Mouse (Mus musculus): Measurements from ENCODE around the gene Rpl21. TPM values are rescaled to one million over a fixed set of nuclear protein-coding genes. Genes with fewer than 3 reads are reported as not detected.

Gene Rpl21
- polyA plus RNA-seq (2015; fragmentation: Illumina TruSeq; extraction: RNeasy Lipid Tissue Mini Kit (QIAGEN cat#74804); ENCODE audit: insufficient read depth, low replicate concordance), result 2,463 TPM

DNA sequence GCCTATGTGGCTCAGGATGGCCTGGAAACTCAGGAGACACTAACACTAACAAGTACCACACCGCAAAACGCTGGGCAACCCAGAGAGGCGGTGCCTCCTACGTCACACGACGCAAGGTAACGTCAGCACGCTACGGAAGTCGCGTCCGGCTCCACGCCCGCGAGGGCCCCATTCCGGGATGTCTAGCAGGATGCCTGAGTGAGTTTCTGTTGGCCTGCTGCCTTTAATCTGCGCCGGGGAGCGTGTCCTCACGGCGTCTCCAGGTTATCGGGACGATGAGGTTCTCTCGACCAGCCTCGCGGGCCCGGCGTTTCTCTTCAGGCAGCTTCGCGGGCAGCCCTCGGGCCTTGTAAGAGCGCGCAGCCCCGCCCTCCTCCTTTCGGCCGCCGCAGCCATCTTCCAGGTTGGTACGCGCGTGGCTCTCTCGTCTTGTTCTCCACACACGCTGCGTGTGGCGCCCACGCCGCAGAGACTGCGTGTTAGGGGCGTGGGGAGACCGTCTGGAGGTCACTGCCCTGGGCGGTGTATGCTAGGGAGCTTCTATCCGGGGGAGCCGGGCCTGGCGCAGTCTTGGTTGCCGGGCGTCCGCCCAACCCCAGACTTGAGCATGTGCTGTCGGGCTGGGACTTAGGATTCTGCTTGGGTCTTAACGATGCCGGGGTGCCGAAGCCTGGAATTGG is at the start of gene Rpl21:
Gene Rpl21, plus strand, starts transcription at position 122 of the 680 bp plus-strand sequence.

DNA sequence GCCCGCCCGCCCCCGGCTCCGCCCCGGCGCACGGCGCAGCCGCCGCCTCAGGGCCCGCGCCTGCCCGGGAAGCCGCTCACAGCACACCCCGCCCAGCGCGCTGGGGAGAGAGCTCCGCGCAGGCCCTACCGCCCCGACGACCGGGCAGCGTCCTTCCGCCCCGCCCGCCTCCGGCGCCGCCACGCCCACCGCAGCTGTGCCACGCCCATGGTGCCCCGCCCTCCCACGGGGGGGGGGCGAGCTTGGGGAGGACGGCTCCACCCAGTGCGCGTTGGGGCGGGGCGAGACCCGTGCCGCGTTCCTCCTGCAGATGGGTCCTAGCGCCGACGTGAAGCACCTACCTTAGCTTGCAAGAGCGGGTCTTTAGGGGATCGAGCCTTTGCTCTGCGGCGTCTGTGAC is 37.8 kb upstream of the Rpl21 start, which contains the start of gene Usp12:
Gene Usp12, minus strand, starts transcription at position 154 of the 400 bp plus-strand sequence.

GRCm38 (mm10) chr5:146844945-146845365 is 12.3 kb downstream of the Rpl21 start, which contains the start of gene Rasl11a:
Rasl11a (plus strand) TSS chr5:146845071.

Other genes starting within 250 kb of the Rpl21 start
- not detected for gene Gpr12, start 247.7 kb upstream of the Rpl21 start, polyA plus RNA-seq (2015; fragmentation: Illumina TruSeq; extraction: RNeasy Lipid Tissue Mini Kit (QIAGEN cat#74804); ENCODE audit: insufficient read depth, low replicate concordance)
- 86.1 TPM for gene Usp12, start 37.9 kb upstream of the Rpl21 start, polyA plus RNA-seq (2015; fragmentation: Illumina TruSeq; extraction: RNeasy Lipid Tissue Mini Kit (QIAGEN cat#74804); ENCODE audit: insufficient read depth, low replicate concordance)
- gene Rasl11a, start 12.2 kb downstream of the Rpl21 start, polyA plus RNA-seq (2015; fragmentation: Illumina TruSeq; extraction: RNeasy Lipid Tissue Mini Kit (QIAGEN cat#74804); ENCODE audit: insufficient read depth, low replicate concordance), result 12.7 TPM
- gene Gtf3a, start 115.8 kb downstream of the Rpl21 start, polyA plus RNA-seq (2015; fragmentation: Illumina TruSeq; extraction: RNeasy Lipid Tissue Mini Kit (QIAGEN cat#74804); ENCODE audit: insufficient read depth, low replicate concordance), result 35.6 TPM
- gene Mtif3, start 130.9 kb downstream of the Rpl21 start, polyA plus RNA-seq (2015; fragmentation: Illumina TruSeq; extraction: RNeasy Lipid Tissue Mini Kit (QIAGEN cat#74804); ENCODE audit: insufficient read depth, low replicate concordance), result 36.5 TPM
- 12.1 TPM for gene Lnx2, start 243.7 kb downstream of the Rpl21 start, polyA plus RNA-seq (2015; fragmentation: Illumina TruSeq; extraction: RNeasy Lipid Tissue Mini Kit (QIAGEN cat#74804); ENCODE audit: insufficient read depth, low replicate concordance)
- gene Polr1d, start 244.2 kb downstream of the Rpl21 start, polyA plus RNA-seq (2015; fragmentation: Illumina TruSeq; extraction: RNeasy Lipid Tissue Mini Kit (QIAGEN cat#74804); ENCODE audit: insufficient read depth, low replicate concordance), result 135 TPM